Mouse (Mus musculus) brown adipose tissue, adult 24 weeks (tissue): ENCODE results near the gene Lrrc32. TPM values are rescaled to one million over a fixed set of nuclear protein-coding genes. Genes with fewer than 3 reads are reported as not detected.

Experiments
- H3K27ac ChIP-seq: fragments of 200-500 bp; replicated peaks from 2 replicates; pipeline ENCODE4 v1.5.1; 2012; ENCODE audit warnings: low read depth, mild to moderate bottlenecking, low read length
- H3K4me1 ChIP-seq: fragments of 200-500 bp; 2 replicates; pipeline ENCODE4 v1.6.1; 2012; ENCODE audit warnings: low read length, mixed read lengths; ENCODE audit not compliant: control insufficient read depth, insufficient read depth, insufficient read length
- H3K4me3 ChIP-seq: fragments of 200-500 bp; 2 replicates; pipeline ENCODE4 v1.5.1; 2012; ENCODE audit warnings: low read depth, mild to moderate bottlenecking, low read length, moderate library complexity; ENCODE audit not compliant: insufficient read depth
- polyA plus RNA-seq: library from polyadenylated mRNA; stranded (reverse); fragments of >200 nt; gene quantifications from 2 replicates; pipeline ENCODE4 v1.2.4, GENCODE M21; 2012; ENCODE audit not compliant: missing spikeins, insufficient read depth, insufficient read length

Gene Lrrc32
- polyA plus RNA-seq, 1 experiment, result 5.1 TPM

- H3K4me1 ChIP-seq, result peaks cover 12% of the 10 kb centered on the region
- no peak overlapping the region for H3K4me3 ChIP-seq
- peak overlapping the region; percentile 70 for H3K27ac ChIP-seq
Observed at GRCm38 (mm10) chr7:98482551-98483267, 6.4 kb upstream of the Lrrc32 start.

- H3K27ac ChIP-seq, result peak overlapping the region; percentile 70
- H3K4me3 ChIP-seq, result no peak overlapping the region
- peaks cover 12% of the 10 kb centered on the region for H3K4me1 ChIP-seq
Observed at GRCm38 (mm10) chr7:98483268-98483607, 5.8 kb upstream of the Lrrc32 start.

- no peak overlapping the region for H3K4me3 ChIP-seq
- H3K4me1 ChIP-seq, result peaks cover 12% of the 10 kb centered on the region
- H3K27ac ChIP-seq, result no peak overlapping the region
Observed at GRCm38 (mm10) chr7:98484878-98485277, 4.2 kb upstream of the Lrrc32 start.

- Histone ChIP-seq H3K4me3 (no peak overlapping the region), H3K27ac (no peak overlapping the region; the same call in 1 of the 2 replicates), H3K4me1 (peaks cover 12% of the 10 kb centered on the region)
Observed at GRCm38 (mm10) chr7:98485508-98485907, 3.6 kb upstream of the Lrrc32 start.

- H3K27ac ChIP-seq, result no peak overlapping the region
- H3K4me3 ChIP-seq, result no peak overlapping the region
- H3K4me1 ChIP-seq, result peaks cover 12% of the 10 kb centered on the region
Observed at GRCm38 (mm10) chr7:98486471-98486917, 2.6 kb upstream of the Lrrc32 start.

GRCm38 (mm10) chr7:98487202-98487980 lies 1.7 kb upstream of the Lrrc32 start:
- Histone ChIP-seq H3K4me3 (no peak overlapping the region), H3K27ac (no peak overlapping the region)

GRCm38 (mm10) chr7:98488398-98489130 lies 519 bp upstream of the Lrrc32 start:
- H3K27ac ChIP-seq, result no peak overlapping the region
- H3K4me3 ChIP-seq, result no peak overlapping the region; the same call in 1 of the 2 replicates
- peaks cover 12% of the 10 kb centered on the region for H3K4me1 ChIP-seq

More at GRCm38 (mm10) chr7:98487202-98487980, 1.7 kb upstream of the Lrrc32 start:
- H3K4me1 ChIP-seq, result peaks cover 12% of the 10 kb centered on the region

GRCm38 (mm10) chr7:98489623-98490084 lies 571 bp downstream of the Lrrc32 start:
- H3K4me3 ChIP-seq, result peak overlapping the region; percentile 84
- peak overlapping the region; percentile 79 for H3K27ac ChIP-seq
- H3K4me1 ChIP-seq, result peaks cover 17% of the 10 kb centered on the region

GRCm38 (mm10) chr7:98490328-98490727 lies 1.2 kb downstream of the Lrrc32 start:
- Histone ChIP-seq H3K4me3 (peak overlapping the region; percentile 84), H3K4me1 (peaks cover 17% of the 10 kb centered on the region), H3K27ac (peak overlapping the region; percentile 79)

- peak overlapping the region; percentile 79 for H3K27ac ChIP-seq
- peak overlapping the region; percentile 84 for H3K4me3 ChIP-seq
- peaks cover 13% of the 10 kb centered on the region for H3K4me1 ChIP-seq
Observed at GRCm38 (mm10) chr7:98490911-98491310, 1.8 kb downstream of the Lrrc32 start.

GRCm38 (mm10) chr7:98491451-98492200 lies 2.5 kb downstream of the Lrrc32 start:
- H3K27ac ChIP-seq, result peak overlapping the region; percentile 87
- peak overlapping the region; percentile 84 for H3K4me3 ChIP-seq
- peaks cover 11% of the 10 kb centered on the region for H3K4me1 ChIP-seq

- peak overlapping the region; percentile 84 for H3K4me3 ChIP-seq
- H3K27ac ChIP-seq, result peak overlapping the region; percentile 87
- peaks cover 11% of the 10 kb centered on the region for H3K4me1 ChIP-seq
Observed at GRCm38 (mm10) chr7:98492331-98492730, 3.2 kb downstream of the Lrrc32 start.

GRCm38 (mm10) chr7:98493307-98493706 lies 4.2 kb downstream of the Lrrc32 start:
- H3K4me3 ChIP-seq, result peak overlapping the region; percentile 84; the same call in 1 of the 2 replicates
- peaks cover 11% of the 10 kb centered on the region for H3K4me1 ChIP-seq
- peak overlapping the region; percentile 87 for H3K27ac ChIP-seq

GRCm38 (mm10) chr7:98493901-98494480 lies 4.9 kb downstream of the Lrrc32 start:
- Histone ChIP-seq H3K4me1 (peaks cover 11% of the 10 kb centered on the region), H3K27ac (peak overlapping the region; percentile 47), H3K4me3 (peak overlapping the region; percentile 27)
